ENCODE assay signal across 14 mouse cellular contexts in the genomic region with DNA sequence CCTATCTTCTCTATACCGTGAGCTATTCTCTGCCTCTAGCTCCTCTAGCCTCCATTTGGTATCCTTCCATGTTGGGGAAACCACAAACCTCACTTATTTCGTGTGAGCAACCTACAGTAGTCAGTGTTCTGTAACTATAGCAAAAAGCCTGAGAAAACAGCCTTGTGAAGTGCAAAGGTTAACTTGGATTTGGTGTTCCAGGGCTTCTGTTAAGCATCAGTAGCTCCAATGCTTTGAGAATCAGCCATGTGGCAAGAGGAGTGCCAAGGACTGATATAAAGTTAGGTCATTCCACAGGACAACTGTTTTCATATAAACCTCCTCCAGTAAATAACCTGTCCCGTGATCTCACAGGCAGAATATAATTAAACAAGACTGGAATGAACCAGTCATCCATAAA.
"Had no signal": no experiment of that assay in that cellular context is flagged by ENCODE, and none has a peak within 500 bp of the region (broad histone marks: within the 10 kb centered on the region; RNA-seq: fewer than 3 reads in every experiment).

No protein-coding gene starts in this region.

- H3K4me2 ChIP-seq: liver, embryonic 13.5 days; midbrain, embryonic 12.5 days; midbrain, embryonic 15.5 days; neural tube, embryonic 12.5 days; neural tube, embryonic 15.5 days; stomach, embryonic 15.5 days had no signal

- H3K36me3 ChIP-seq: liver, embryonic 13.5 days; midbrain, embryonic 12.5 days; midbrain, embryonic 15.5 days; neural tube, embryonic 12.5 days; neural tube, embryonic 15.5 days; stomach, embryonic 15.5 days had no signal

- H3K4me3 ChIP-seq: layer of hippocampus, adult 2 months; liver, embryonic 13.5 days; midbrain, embryonic 12.5 days; midbrain, embryonic 15.5 days; neural tube, embryonic 12.5 days; neural tube, embryonic 15.5 days; stomach, embryonic 15.5 days had no signal

- ATAC-seq: midbrain, embryonic 15.5 days had no signal

- H3K4me1 ChIP-seq: liver, embryonic 13.5 days had no signal

- H3K27ac ChIP-seq: layer of hippocampus, adult 2 months; liver, embryonic 13.5 days; midbrain, embryonic 12.5 days; midbrain, embryonic 15.5 days; neural tube, embryonic 12.5 days; neural tube, embryonic 15.5 days; stomach, embryonic 15.5 days had no signal

- DNase-seq: layer of hippocampus, adult 9-11 months; liver, embryonic 13.5 days; lung, adult 2 months; lung, postnatal 14 days; lung, postnatal 4 days; right cerebral cortex, postnatal 25 days; spleen, adult 18-20 months; thymus, postnatal 25 days had no signal

- H3K9me3 ChIP-seq: liver, embryonic 13.5 days; midbrain, embryonic 12.5 days; midbrain, embryonic 15.5 days; neural tube, embryonic 12.5 days; neural tube, embryonic 15.5 days; stomach, embryonic 15.5 days had no signal

- H3K9ac ChIP-seq: liver, embryonic 13.5 days; midbrain, embryonic 12.5 days; midbrain, embryonic 15.5 days; neural tube, embryonic 12.5 days; neural tube, embryonic 15.5 days; stomach, embryonic 15.5 days had no signal

- H3K27me3 ChIP-seq: liver, embryonic 13.5 days; midbrain, embryonic 12.5 days; midbrain, embryonic 15.5 days; neural tube, embryonic 12.5 days; neural tube, embryonic 15.5 days; stomach, embryonic 15.5 days had no signal
